Mouse (Mus musculus): Measurements from ENCODE around the gene Elfn1.

Elfn1 gene

DNA sequence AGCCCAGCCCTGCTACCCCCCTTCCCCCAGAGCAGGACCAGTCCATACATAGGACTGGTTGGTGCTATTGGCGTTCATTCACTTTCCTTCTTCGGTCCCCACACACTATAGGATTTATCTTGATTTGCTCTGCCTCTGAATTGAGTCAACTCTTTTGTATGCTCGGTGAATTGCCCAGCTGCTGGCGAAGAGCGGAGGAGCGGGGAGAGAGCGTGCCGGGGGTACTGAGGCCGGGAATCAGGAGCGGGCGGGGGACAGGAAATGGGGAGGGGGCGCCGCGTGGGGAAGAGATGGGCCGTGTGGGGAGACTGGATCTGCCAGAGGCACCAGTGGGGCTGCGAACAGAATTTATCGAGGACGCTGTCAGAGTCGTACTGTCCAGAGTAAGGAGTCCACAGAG, 3.8 kb downstream of the Elfn1 start:
- DNase-seq = no peak

DNA sequence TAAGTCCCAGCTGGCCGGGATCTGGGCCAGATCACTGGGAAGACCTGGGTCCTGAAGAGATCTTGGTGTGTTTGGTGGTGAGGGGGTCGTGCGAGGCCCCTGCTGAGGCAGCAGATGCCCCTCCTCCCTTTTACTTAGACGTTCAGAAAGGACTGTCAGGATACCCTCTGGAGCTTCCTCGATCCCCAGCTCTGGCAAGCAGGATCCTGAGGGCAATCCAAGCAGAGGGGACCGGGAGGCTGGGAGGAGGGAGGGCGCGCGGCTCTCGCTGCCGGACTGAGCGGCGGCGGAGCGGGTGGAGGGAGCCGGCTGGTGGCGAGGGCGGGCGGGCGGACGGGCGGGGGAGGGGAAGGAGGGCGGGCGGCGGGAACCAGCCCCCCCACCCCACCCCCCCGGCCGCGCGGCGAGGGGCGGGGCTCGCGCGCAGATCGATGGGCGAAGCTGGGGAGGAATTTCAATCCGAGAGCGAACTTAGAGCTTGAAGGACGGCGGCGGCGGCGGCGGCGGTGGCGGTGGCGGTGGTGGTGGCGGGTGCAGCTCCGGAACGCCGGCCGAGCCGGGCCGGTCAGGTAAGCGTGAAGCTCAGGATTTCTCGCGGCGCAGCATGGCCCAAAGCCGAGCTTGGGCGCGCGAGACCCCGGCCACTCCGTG, 4.5 kb downstream of the Elfn1 start:
- DNase-seq = peak; percentile 21

DNA sequence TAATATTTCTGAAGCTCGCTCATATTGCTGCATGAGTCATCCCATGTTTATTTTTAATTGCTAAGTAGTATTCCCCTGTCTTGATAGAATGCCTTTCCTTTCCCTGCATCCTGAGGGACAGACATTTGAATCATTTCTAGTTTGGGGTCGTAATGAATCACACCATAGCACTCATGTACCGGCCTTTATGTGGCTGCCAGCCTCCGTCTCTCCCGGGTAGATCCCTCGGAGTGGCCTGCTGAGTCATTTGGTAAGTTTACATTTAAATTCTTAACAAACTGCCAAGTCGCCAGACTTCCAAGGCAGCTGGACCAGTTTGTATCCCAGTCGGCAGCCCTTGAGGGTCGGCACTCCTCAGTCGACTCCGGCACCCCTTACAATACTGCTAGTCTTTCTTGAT, 13.9 kb downstream of the Elfn1 start:
- no peak for DNase-seq

DNA sequence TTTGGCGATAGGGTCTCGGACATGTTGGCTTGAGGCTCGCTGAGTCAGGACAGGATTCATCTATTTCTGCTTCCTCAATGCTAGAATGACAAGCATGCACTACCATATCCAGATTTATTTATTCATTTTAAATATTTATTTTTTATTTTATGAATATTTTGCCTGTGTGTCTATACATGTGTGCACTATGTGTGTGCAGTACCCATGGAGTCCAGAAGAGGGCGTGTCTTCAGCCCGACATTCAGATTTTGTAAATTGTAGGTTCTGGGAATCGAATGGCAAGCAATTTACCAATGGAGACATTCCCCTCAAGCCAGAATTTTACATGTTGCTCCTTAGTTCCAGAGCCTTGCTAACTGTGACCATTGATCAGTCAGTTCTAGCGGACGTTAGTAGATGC, 16.1 kb downstream of the Elfn1 start:
- no peak for DNase-seq

DNA sequence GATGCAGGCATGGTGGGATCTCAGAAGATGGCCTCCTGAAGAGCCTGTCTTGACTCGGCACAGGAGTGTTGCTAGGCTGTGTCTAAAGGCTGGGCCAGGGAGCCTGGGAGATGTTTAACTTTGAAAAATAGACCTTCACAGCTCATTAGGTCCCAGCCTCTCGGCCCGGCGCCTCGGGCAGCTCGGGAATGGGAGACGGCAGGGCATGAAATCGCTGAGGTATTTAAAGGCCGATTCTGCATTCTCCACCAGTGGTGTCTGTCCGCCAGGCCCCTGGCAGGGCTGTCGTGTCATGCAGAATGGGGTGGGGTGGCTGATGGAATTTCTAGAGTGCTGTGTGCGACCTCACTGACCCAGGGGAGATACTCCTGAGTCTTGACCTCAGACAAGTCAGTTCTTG, 22.4 kb downstream of the Elfn1 start:
- no peak for DNase-seq

DNA sequence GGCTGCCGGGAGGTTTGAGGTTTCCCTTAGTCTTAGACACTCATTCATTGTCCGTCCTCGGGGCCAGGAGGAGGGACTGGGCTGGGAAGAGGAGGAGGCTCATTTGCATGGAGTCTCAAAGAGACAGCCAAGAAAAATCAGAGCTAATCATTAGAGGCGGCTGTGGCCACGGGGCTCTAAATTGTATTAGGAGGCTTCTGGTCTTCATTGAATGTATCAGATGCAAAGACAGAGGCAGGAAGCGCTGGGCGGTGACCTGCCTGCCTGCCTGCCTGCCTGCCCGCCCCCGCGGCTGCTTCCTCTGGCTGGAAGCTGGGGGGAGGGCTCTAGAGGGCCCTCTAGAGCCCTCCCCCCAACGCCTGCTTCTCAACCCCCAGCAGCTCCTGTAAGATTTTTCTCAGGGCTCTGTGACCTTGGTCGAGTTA, 23.2 kb downstream of the Elfn1 start:
- peak; percentile 27 for DNase-seq

DNA sequence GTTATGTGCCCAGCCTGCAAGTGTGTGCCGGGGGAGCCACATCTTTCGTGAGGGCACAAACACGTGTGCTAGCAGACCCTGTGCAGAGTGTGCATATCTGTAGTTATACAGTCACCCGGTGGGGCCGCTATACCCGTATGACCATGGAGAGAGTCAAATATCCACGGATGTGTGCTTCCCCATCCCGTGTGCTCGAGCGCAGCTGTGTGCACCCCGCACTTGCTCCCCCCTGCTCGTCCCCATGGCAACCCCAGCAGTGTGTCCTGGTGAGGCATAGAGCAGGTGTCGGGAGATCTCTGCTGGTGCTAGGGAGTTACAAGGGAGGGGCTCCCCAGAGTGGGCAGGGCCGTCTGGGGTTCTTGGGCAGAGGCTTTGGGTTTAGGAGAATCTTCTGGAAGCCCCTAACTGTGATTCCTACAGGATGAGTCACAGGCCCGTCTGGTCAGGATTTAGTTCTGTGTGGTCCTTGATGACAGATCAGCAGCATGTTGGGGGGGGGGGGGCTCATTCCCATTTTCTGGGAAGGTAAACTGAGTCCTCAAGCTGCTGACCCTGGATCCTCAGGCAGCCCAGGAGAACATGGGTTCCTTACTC, 24.3 kb downstream of the Elfn1 start:
- no peak for DNase-seq

DNA sequence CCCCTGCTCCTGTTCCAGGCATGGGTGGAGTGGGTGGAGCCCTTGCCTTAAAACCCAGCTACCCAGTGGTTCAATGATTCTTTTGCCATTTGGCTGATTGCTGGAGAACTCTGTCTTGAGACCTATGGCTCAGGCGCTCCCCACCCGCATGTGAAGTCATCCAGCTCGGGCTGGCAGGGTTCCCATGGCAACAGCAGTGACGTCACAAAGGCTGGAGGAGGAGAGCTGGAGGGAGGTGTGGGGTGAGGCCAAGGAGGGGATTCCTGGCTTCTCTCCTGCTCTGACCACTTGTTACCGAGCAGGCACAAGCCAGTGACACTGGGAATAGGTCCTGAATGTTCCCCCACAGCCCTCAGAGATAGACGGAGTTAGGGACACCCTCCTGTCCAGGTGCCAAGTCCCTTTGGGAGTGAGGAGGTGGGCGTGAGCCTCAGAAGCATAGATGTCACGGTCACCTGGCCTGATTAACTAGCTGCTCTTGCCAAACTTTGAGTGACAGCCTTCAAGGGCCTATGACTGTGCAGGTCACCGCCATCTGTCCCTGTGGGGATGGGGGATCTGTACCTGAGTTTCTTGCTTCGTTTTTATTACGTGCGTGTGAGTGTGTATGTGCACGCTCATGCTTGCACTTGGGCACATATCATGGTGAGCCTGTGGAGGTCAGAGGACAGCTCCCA, 25.0 kb downstream of the Elfn1 start:
- peak; percentile 70 for DNase-seq

DNA sequence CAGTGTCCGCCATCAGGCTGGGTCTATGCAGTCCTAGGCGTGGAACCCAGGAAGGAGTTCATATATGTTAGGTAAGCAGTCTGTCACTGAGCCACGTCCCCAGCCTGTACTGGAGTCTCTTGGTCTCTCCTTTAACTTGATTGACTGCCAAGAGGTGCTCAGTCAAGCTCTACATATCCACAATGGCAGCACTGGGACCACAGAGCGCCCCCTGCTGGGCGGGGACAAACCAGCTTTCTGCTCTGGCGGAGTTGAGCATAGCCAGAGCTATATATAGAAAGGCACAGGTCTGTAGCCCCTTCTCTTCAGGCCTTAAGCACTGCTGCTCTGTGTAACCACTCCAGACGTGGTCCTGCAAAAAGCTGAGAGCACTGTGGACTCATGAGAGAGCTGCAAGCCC, 25.7 kb downstream of the Elfn1 start:
- DNase-seq = peak; percentile 74

DNA sequence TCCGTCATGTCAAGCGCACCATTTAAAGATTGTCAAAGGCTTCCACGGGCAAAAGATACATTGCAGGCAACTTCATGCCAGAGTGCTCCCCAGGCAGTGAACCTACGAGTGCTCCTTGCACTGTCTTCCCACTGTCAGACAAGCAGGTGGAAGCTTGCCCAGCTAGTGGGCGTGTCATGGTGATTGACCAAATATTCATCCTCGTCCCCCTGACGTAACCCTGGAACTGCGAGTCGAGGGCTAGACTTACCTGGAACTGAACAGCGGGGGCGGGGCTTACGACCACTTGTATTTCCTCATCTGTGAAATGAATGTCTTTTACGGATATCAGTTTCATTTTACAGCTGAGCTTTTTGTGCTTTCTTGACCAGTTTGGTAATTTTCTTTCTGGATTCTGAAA, 28.7 kb downstream of the Elfn1 start:
- DNase-seq = no peak

DNA sequence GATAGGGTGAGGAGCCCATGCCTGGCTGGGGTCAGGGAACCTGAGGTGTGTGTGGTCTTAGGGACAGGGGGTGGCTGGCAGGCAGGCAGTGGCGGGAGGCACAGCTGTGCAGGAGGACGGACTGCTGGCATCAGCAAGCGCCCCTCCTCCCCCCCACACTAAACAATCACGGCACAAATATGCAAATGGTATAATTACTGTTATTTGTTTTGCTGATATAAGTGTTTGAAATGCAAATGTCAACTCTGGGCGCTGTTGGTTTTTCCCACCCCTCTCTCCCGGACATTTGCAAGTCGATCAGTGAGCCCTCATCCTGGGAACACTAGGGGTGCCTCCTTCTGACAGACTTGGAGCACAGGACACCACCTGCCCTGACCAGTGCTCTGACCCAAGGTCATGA, 37.0 kb downstream of the Elfn1 start:
- no peak for DNase-seq

DNA sequence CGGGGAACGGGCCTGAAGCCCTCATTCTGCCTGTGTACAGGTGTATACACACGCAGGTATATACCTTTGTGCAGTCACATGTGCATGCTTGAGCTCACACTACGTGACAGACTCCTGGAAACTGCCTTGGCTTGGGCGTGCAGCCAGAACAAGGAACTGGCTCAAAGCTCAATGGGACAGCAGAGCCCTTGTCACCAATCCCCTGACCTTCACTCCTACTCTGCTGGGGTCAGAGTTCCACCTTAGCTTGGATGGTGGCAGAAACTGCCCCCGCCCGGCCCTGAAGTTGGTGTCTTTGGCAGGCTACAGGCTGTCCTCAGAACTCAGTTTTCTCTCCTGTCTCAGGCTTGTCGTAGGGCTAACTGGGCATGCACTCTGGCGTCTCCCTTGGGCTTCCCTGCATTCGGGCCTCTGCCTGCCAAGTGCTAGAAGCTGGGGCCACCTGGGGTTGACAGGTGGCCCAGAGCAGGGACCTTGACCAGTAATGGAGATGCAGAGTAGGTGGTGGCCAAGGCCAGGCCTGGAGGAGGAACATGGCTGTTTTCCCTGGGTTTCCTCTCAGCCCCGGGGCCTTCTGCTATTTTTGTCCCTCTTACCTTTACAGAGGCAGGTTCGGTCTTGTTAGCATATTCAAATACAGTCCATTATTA, 38.1 kb downstream of the Elfn1 start:
- DNase-seq = no peak

DNA sequence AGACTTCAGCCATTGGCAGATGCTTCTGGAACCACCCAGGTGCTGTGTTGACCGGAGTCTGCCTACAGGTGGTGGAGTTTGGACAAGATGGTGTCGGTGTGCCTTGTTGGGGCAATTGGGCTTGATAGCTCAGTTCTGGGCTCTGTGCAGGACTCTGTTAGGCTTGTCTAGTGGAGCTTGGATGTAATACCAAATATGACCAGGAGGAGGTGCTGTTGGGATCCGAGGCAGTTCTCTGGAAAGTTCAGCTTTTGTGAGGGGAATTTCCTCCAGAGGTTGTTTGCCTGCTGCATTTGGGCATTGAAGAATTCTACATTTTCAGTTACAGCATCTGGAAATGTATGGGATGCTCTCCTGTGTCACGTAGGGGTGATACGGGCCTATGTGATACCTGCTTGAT, 39.7 kb downstream of the Elfn1 start:
- peak; percentile 37 for DNase-seq

DNA sequence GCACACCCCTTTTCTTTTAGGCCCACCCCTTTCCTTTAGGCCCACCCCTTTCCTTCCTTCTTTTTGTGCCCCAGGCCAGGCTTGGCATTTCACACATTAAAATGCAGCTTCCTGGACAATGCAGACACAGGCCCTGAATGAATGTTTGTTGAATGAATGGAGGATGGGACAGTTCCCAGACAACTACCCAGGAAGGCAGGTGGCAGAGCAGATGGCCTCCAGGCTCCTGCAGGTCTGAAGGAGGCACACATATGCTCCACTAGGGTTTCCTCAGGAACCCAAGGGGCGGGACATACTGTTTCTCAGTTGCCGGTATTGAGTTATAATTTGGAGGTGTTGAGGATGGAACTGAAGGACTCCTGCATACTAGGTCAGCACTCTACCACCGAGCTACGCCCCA, 40.8 kb downstream of the Elfn1 start:
- no peak for DNase-seq

DNA sequence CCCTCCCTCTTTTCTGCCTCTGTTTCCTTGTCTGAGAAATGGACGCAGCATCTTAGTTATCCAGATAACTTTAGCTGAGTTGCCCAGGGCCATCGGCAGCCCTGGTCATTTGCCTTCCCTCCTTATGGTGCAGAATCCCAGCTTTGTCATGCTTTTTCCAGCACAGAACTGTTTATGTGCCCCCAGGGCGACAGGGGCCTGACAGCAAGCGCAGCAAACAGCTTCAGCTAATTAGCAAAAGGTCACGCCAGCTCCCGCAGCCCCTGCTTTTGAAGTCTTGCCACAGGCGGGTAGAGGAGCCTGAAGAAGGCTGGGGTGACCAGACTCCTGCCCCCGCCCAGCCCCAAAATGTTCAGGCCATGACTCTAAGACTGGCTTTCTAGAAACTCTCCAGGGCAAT, 41.6 kb downstream of the Elfn1 start:
- DNase-seq = no peak

DNA sequence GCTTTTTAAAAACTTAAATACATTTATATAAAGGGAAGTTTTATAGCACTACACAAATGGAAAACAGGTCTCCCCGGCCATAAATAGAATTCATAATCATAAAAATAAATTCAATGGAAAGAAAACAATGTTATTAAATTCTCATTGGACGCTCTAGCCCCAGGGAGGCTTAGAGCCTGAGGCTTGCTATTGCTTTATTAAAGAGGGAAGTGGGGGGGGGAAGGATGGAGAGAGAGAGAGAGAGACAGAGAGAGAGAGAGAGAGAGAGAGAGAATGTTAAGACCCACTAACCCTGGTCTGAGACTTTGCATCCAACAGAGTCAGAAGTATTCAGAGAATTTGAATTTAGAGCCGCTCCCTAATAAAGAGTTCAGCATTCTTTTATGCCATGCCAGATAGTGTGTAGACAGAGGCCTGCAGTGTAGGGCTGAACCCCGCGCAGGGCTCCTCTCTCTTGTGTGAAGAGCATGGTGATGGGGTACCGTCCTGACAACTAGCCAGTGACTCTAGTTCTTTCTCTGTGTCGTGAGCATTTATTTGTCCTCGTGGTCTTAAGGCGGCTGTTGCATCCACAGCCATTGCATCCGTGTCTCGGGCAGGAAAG, 42.3 kb downstream of the Elfn1 start:
- DNase-seq = no peak

DNA sequence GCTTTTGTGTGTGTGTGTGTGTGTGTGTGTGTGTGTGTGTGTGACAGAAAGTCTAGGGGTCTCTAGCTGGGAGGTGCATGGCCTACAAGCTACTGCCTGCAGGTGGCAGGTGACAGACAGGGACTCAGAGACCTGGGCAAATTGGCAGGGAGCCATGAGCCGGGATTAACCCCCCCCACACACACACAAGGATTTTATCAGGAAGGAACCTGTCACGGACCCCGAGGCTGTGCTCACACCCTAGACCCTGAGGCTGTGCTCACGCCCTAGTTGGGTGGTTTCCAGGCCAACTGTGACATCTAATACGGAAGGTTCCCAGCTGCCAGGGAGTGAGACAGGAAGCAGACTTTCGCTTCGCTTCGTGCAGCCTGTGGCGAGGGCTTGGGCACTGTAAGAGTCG, 49.1 kb downstream of the Elfn1 start:
- DNase-seq = peak; percentile 51

DNA sequence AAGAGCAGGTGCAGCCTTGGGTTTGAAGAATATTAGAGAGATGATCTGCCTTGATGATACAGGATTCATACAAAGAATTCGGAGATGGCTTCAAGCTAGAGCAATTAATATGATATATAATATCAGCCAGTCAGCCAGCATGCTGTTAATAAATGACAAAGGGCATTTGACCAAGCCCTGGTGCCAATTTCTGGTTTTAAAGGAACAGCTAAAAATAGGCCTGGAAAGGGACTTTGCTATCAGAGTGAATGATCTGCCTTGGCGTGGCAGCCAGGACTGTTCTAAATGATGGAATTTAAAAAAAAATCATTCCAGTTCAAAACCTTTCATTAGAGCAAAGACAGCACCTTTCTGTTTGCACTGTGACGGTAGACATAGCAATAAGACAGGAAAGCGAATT, 52.0 kb downstream of the Elfn1 start:
- no peak for DNase-seq

DNA sequence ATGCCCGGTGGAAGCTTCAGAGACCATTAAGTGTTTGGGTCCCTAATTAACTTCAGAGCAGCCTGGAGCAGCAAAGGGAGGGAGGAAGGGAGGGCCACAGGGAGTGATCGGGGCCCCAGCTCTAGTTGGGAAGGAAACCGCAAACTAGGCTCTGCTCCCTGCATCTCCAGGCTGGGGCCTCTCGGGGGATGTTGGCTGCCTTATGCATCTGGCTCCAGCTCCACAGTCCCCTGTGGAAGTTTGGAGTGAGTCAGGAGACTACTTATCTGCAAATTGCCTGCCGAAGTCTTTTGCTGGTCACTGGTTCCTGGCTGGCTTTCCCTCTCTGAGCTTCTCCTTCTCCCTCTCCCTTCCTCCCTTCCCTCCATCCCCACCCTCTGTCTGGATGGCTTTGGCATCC, 56.6 kb downstream of the Elfn1 start:
- no peak for DNase-seq

DNA sequence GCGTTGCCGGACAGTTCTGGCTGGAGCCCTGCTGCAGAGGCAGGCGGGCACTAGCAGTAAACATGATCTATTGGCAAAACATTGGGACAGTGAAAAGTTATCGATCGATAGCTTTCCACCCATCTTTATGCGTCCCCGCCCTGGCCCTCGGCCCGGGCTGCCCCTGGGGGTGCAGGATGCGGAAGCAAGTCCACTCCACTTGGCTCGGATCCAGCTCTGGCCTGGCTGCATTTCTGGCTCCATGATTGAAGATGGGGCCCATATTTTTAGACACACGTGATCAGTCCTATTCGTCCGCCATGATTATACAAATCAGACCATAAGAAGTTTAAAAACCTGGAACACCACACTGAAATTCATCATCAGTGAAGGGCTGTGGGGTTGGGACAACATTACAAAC, 57.9 kb downstream of the Elfn1 start:
- no peak for DNase-seq

DNA sequence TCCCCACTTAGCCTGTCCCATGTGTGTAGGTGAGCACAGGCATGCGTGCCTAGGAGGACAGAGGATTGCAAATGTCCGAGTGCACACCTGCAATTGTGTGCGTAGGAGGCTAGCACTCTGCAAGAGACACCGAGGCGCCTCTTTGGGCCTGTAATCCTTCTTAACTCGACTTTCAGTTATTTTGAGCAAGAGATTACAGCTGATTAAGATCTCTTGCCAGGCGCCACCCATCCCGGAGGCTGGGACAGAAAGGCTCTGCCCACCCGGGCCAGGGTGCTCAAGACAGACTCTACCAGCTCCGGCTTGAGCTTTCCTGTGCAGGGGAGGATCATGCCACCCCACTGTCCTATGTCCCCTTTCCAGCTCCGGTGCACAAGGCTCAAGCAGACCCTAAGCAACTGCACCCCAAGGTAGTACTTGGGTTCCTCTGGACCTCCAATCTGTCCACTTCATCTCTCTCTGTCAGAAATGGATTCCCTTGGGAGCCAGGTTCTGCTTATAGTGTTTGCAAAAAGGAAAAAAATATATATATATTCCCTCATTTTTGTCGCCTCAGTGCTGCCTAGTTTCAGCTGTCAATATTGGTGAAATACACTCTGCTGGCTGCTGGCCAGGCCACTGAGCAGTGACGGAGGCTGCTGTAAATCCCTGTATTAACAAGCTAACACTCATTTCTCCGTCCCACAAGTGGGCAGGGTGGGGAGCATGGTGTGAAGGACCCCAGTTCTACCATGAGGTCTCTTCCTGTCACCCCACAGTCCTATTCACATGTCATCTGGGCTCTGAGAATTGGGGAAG, 61.6 kb downstream of the Elfn1 start:
- no peak for DNase-seq

DNA sequence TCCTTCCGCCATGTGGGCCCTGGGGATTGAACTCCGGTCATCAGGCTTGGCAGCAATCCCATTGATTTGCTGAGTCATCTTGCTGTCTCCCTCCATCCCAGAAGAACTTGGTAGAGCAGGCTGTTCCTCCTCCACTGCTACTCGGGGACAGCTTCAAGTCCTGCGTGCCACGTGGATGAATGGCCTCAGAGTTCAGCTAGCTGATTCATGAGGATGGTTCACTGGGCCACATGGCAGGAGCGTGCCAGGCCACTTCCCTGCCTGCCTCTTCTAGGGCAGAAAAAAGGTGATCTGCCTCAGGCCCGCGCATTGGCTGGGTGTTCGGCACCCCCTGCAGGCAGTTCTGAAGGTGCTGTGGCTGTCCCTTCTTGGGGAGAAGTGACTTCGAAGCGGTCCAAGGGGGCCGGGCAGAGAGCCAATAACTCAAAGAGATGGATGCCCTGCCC, 62.5 kb downstream of the Elfn1 start:
- peak; percentile 39 for DNase-seq

DNA sequence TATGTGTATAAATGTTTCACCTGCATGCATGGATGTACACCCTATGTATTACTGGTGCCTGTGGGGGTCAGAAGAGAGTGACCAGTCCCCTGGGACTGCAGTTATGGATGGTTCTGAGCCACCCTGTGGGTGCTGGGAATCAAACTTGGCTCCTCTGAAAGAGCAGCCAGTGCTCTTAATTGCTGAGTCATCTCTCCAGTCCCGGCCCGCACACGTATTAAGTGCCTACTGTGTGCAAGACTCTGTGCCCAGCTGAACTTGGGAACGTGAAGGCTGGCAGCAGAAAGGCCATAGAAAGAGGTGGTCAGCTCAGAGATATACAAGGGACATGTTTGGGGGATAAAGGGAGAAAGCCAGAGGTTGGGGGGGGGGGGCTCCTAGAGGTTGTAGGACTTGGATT, 68.8 kb downstream of the Elfn1 start:
- DNase-seq = no peak

All from lung, postnatal 14 days (tissue).